Mouse (Mus musculus) effector memory CD4-positive, alpha-beta T cell, adult 7 months (primary cell): ENCODE measurements around the gene Hoxa2. TPM values are rescaled to one million over a fixed set of nuclear protein-coding genes. Genes with fewer than 3 reads are reported as not detected.

Experiments used
- polyA plus RNA-seq: library from polyadenylated mRNA; unstranded; fragments of 100-300 nt; shearing (Covaris generic); gene quantifications from one replicate; pipeline ENCODE4 v1.2.1, GENCODE M21; 2017

The Hoxa2 gene
- polyA plus RNA-seq, result not detected

DNA sequence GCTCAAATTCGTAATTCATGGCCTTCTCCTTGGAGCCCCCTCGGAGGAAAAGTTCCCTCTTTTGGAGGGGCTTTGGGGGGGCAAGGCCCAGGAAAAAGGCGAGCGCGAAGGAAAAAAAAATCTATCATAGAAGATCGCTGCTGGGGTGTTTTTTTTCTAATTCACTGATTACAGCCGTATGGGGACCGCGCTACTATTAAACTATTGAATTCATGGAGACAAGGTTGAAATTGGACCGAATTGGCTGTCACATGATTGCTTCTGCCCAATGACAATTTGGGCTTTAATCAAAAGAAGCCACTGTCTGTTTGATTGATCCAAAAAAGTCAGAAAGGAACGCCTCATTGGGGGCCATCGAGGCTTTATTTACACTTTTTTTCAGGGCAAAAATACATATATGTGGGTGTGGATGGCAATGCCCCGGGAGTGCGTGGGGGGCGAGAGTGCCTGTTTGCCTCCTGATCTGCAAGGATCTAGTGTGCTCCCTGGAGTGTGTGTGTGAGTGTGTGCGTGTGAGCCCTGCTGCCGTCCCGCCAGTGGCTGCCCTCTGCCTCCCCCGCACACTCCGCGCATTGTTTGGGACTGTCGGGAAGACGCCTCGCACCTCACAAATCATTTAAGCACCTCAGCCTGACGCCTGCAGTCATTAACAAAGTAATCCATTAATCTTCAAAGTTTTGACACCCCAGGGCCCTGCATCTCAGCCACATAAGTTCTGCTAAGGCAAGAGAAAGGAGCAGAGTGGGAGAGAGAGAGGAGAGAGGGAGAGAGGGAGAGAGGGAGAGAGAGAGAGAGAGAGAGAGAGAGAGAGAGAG lies at the start of gene Hoxa2:
Gene Hoxa2, minus strand, starts transcription at position 206 of the 815 bp plus-strand sequence.

DNA sequence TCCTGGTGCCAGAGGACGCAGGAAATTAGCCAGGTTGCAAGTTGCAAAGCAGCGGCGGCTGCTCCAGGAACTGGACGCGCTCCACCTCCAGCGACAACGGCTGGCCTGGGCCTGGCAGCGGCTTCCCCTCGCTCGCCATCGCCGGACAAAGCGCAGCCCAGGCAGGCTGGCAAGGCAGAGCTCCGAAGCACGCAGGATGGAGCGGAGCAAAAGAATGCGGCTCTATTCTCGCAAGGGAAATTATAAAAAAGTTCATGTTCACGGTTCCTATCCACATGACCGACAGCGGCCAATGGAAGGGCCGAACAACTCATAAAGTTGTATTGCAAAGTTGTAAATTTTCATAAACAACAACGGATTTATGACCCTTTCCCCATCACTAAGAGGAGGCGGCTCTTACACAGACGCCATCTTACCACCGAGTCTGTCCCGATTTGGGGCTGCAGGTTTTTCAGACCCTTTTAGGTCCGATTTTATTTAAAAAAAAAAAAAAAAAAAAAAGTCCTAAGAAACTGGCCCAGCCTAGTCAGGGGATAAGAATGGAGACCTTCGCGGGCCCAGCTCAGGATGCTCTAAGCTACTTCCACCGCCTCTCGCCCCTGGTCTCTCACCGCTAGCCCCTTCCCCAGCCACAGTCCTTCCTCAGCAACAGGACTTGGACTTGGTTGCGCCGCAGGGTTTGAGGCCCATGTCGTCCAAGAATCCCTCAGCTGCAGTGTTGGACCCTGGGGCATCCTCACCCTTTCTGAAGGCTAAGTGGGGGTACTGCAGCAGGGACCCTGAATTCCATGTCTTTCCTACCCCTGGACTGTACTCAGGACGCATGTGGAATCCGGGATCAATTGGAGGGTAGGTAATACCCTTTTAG lies 48.7 kb upstream of the Hoxa2 start, which contains the start of the genes Hoxa3 and Gm28308:
Gene Hoxa3, minus strand, starts transcription at position 218 of the 868 bp plus-strand sequence.
Gene Gm28308, minus strand, starts transcription at position 221 of the 868 bp plus-strand sequence.

DNA sequence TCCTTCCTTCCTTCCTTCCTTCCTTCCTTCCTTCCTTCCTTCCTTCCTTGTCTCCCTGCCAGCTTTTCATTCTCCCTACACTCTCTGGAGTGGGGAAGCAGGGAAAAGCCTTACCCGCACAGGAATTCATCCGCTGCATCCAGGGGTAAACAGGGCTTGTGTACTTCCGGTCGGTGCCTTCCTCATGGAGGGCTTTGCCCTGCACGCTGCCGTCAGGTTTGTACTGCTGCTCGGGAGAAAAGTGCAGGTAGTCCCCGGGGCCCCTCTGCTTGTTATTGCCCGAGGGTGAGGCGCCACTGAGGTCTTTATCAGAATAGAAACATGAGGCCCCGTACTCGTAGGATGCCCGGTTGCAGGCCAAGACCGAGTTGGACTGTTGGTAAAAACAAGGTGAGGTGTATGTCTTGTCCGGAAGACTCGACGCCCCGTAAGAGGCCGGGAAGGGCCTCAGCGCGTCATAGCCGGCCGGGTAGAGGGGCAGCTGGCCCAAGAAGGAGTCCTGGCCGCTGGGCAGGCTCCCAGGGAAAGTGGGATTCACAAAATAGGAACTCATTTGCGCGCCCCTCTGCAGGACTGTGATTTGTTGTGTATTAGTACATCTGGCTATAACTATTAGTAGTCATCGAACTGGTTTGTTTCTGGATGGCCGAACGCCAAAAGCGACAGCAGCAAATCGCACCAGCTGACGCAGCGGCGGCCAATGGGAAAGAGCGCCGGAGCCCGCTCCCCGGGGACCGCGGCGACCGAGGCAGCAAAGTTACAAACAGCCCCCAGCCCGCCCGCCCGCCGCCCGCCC lies 43.6 kb upstream of the Hoxa2 start, which contains the start of gene Hoxa6:
Gene Hoxa6, minus strand, starts transcription at position 651 of the 796 bp plus-strand sequence.

DNA sequence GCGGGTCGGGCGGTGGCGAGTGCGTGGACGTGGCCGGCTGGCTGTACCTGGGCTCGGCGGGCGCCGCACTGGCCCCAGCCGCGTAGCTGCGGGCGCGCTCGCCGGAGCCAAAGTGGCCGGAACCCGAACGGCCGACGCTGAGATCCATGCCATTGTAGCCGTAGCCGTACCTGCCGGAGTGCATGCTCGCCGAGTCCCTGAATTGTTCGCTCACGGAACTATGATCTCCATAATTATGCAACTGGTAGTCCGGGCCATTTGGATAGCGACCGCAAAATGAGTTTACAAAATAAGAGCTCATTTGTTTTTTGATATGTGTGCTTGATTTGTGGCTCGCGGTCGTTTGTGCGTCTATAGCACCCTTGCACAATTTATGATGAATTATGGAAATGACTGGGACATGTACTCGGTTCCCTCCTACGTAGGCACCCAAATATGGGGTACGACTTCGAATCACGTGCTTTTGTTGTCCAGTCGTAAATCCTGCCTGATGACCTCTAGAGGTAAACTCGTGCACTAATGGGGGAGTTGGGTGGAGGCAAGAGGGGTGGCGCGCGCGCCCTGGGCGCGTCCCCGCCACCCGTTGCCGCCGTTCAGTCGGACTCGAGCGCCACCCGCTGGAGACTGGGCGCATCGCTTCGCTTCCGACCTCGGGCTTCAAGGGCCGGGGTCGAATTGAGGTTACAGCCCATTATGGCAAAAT lies 39.6 kb upstream of the Hoxa2 start, which contains the start of gene Hoxa5:
Gene Hoxa5, minus strand, starts transcription at position 538 of the 703 bp plus-strand sequence.

DNA sequence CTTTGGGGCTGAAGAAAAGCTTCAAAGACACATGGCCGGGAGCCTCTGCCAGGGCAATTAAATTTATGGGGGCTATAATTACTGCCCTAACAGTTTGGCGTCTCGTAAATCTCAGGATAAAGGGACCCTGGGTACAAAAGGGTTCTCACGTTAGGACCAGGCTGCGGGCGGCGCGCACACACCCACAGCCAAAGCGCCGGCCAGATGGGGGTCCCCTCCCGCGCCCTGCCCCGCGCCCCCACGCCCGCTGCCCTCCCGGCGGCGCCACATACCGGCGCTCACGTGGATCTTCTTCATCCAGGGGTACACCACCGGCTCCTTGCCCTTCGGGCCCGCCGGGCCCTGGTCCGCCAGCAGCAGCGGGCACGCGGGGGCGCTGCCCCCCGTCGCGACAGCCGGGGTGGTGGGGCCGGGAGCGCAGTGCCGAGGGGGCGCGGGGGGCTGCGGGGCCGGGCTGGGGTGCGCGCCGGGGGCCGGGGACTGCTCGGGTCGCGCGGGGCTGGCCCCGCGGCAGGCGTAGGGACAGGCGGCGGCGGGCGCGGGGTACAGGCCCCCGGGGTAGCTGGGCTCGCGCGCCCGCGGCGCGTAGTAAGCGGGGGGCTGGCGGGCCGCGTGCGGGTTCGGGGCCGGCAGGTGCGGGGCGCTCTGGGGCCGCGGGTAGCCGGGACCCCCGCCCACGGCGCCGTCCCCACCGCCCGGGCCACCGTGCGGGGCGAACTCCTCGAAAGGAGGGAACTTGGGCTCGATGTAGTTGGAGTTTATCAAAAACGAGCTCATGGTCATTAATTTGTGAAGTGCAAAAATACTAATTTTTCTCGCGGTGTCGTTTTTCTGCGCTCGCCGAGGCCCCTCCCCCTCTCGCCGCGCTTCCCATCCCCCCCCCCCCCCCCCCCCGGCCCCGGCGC lies 26.5 kb upstream of the Hoxa2 start, which contains the start of gene Hoxa4:
Gene Hoxa4, minus strand, starts transcription at position 848 of the 905 bp plus-strand sequence.

DNA sequence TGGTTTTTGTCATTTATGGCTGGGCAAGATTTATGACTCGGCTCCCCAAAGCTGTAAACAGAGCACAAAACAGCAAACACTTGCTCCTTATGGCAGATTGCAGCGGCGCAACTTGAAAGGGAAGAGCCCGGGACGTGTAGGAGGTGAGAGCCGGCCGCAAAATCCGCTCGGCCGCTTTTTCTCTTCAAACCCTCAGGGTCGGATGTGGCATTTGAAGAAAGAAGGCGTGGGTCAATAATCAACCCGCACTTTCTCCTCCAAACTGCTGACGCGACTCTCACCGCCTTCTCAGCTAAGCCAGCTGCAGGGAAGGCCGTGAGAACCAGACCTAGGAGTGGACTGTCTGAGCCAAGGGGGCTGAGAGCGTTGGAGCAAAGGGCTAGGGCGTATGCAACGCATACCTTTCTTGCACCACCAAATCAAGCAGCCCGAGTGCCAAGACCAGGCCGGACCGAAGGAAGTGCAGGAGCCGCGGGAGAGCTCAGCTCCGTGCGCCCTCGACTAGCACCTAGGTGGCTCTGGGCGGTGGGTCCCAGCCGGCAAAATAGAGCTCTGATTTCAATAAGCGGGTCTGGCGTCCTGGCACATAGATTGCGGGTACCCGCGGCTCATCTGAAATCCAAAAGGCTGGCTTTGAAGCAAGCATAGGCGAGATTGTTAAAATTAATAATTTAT lies 12.6 kb upstream of the Hoxa2 start, which contains the start of gene 5730596B20Rik:
Gene 5730596B20Rik, plus strand, starts transcription at position 438 of the 675 bp plus-strand sequence.

DNA sequence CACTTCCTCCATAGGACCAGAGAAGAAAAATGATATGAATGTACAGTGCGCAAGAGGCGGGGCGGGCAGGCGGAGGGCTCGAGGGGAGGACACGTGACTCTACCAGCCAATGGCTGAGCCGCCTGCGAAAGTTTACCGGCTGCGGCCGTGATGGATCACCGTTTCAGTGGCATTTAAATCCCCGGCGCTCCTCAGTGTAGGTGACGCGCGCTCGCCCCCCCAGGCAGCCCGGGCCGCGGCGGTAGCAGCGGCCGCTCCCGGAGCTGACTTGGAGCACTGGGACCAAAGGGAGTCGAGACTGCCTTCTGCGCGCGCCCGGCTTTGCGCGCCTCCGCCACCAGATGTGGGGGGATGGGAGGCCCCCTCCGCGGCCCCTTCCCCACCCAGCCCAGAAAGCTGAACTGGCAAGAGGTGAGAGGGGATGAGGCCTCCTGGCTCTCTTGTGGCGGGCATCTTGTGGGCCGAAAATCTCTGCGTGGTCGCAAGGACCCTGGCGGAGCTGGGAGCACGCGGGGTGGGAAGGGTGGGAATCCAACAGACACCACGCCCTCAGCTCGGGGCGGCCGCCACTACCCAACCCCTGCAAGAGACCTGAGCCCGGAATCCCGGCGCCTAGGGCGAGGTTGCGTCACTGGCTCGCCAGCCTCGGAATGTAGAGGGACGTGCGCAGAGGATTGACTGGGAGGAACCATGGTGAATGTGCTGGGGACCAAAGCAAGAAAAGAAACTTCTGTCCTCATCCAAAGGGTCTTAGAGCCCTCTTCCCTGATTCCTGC lies 6.2 kb downstream of the Hoxa2 start, which contains the start of gene Hoxa1:
Gene Hoxa1, minus strand, starts transcription at position 42 of the 776 bp plus-strand sequence.

Other genes with a start within 250 kb of the Hoxa2 start
- 14.2 TPM for gene Skap2, start 152.3 kb downstream of the Hoxa2 start, polyA plus RNA-seq
- not detected for gene Hoxa1, start 6.5 kb downstream of the Hoxa2 start, polyA plus RNA-seq
- gene 5730596B20Rik, start 12.7 kb upstream of the Hoxa2 start, polyA plus RNA-seq, result not detected
- not detected for gene Hoxa4, start 26.9 kb upstream of the Hoxa2 start, polyA plus RNA-seq
- gene Hoxa5, start 39.8 kb upstream of the Hoxa2 start, polyA plus RNA-seq, result not detected
- gene Hoxa6, start 43.9 kb upstream of the Hoxa2 start, polyA plus RNA-seq, result not detected
- gene Hoxa3, start 48.5 kb upstream of the Hoxa2 start, polyA plus RNA-seq, result not detected
- not detected for gene Gm28308, start 48.5 kb upstream of the Hoxa2 start, polyA plus RNA-seq
- 1.9 TPM for gene Hoxa7, start 57.0 kb upstream of the Hoxa2 start, polyA plus RNA-seq
- 0.90 TPM for gene Hoxa9, start 66.3 kb upstream of the Hoxa2 start, polyA plus RNA-seq
- gene Hoxa10, start 76.0 kb upstream of the Hoxa2 start, polyA plus RNA-seq, result not detected
- not detected for gene Hoxa11, start 81.0 kb upstream of the Hoxa2 start, polyA plus RNA-seq
- gene Hoxa13, start 96.0 kb upstream of the Hoxa2 start, polyA plus RNA-seq, result not detected
- gene Evx1, start 148.7 kb upstream of the Hoxa2 start, polyA plus RNA-seq, result 0.55 TPM